15 mouse cellular contexts compared by ENCODE assay signal in genomic region chr1:63401130-63401529, GRCm38 (mm10). TPM values are rescaled to one million over a fixed set of nuclear protein-coding genes. Genes with fewer than 3 reads are reported as not detected.
"Had no signal": no experiment of that assay in that cellular context is flagged by ENCODE, and none has a peak within 500 bp of the region (broad histone marks: within the 10 kb centered on the region; RNA-seq: fewer than 3 reads in every experiment).

No protein-coding gene starts in this region.

- H3K4me1 ChIP-seq: kidney, embryonic 15.5 days; limb, embryonic 15.5 days; liver, embryonic 12.5 days; midbrain, embryonic 15.5 days; neural tube, embryonic 13.5 days had no signal

- H3K36me3 ChIP-seq: kidney, embryonic 15.5 days; limb, embryonic 15.5 days; liver, embryonic 12.5 days; midbrain, embryonic 15.5 days; neural tube, embryonic 13.5 days had no signal

- H3K27me3 ChIP-seq: kidney, embryonic 15.5 days; limb, embryonic 15.5 days; liver, embryonic 12.5 days; midbrain, embryonic 15.5 days; neural tube, embryonic 13.5 days had no signal

- H3K9ac ChIP-seq: kidney, embryonic 15.5 days; limb, embryonic 15.5 days; liver, embryonic 12.5 days; lung, embryonic 14.5 days; midbrain, embryonic 15.5 days; neural tube, embryonic 13.5 days had no signal

- ATAC-seq: liver, embryonic 12.5 days; midbrain, embryonic 15.5 days had no signal

- H3K4me3 ChIP-seq: kidney, embryonic 15.5 days; left cerebral cortex, adult 2 months; limb, embryonic 15.5 days; liver, embryonic 12.5 days; midbrain, embryonic 15.5 days; neural tube, embryonic 13.5 days had no signal

- H3K9me3 ChIP-seq: kidney, embryonic 15.5 days; limb, embryonic 15.5 days; liver, embryonic 12.5 days; midbrain, embryonic 15.5 days; neural tube, embryonic 13.5 days had no signal

- H3K27ac ChIP-seq: kidney, embryonic 15.5 days; left cerebral cortex, adult 2 months; limb, embryonic 15.5 days; liver, embryonic 12.5 days; midbrain, embryonic 15.5 days; neural tube, embryonic 13.5 days had no signal

- DNase-seq: kidney, postnatal 25 days; layer of hippocampus, adult 9-11 months; lung, embryonic 14.5 days; lung, postnatal 10 days; lung, postnatal 4 days; right cerebral cortex, postnatal 14 days; thymus, postnatal 36 days had no signal

- H3K4me2 ChIP-seq: kidney, embryonic 15.5 days; limb, embryonic 15.5 days; liver, embryonic 12.5 days; lung, embryonic 14.5 days; midbrain, embryonic 11.5 days; midbrain, embryonic 15.5 days; neural tube, embryonic 13.5 days had no signal

RNA-seq across cellular contexts. Expression of gene Adam23, which starts 44.6 kb away (rescaled TPM):
- total RNA-seq: megakaryocyte, adult 5-6 weeks had no signal
